Mouse (Mus musculus) brain, embryonic 14.5 days (tissue): ENCODE results near the gene Krt10.

ENCODE experiments used
- CTCF ChIP-seq: fragments of 200-500 bp; IDR thresholded peaks from 2 replicates; pipeline ENCODE4 v1.5.1; 2012; ENCODE audit warnings: inconsistent platforms, mild to moderate bottlenecking, moderate library complexity, borderline replicate concordance; ENCODE audit not compliant: insufficient read depth, insufficient read length; ENCODE audit errors: extremely low read depth
- POLR2A ChIP-seq: fragments of 200-500 bp; IDR thresholded peaks from 2 replicates; pipeline ENCODE4 v1.6.1; 2012; ENCODE audit warnings: mild to moderate bottlenecking, inconsistent platforms, borderline replicate concordance; ENCODE audit not compliant: poor library complexity, insufficient read depth, insufficient read length, severe bottlenecking; ENCODE audit errors: extremely low read depth

- TF ChIP-seq POLR2A (no peak), CTCF (no peak)
Measured at GRCm38 (mm10) chr11:99392492-99392891, 3.3 kb upstream of the Krt10 start.
